Mouse (Mus musculus) kidney, postnatal 0 days (tissue): Measurements from ENCODE around the gene Thrb. TPM values are rescaled to one million over a fixed set of nuclear protein-coding genes. Genes with fewer than 3 reads are reported as not detected.

Source experiments
- ATAC-seq: fragments of 200-750 bp; cut with Nextera tagmentation; replicated peaks from 2 replicates; pipeline ENCODE4 v1.8.0; 2017; ENCODE audit warnings: low read depth, moderate number of reproducible peaks, moderate TSS enrichment, moderate library complexity; ENCODE audit not compliant: low FRiP score
- DNase-seq: peaks from one replicate; pipeline ENCODE4 v3.0.0-alpha.2; 2016; ENCODE audit warnings: low spot score
- H3K27ac ChIP-seq: fragments of 300-500 bp; sonication (generic); 2 replicates; pipeline ENCODE4 v1.5.1; 2014; ENCODE audit warnings: mild to moderate bottlenecking
- H3K27me3 ChIP-seq: fragments of 300-500 bp; sonication (generic); 2 replicates; pipeline ENCODE4 v1.6.1; 2014; ENCODE audit warnings: low read length, mixed read lengths; ENCODE audit not compliant: insufficient read depth
- H3K36me3 ChIP-seq: fragments of 300-500 bp; sonication (generic); 2 replicates; pipeline ENCODE4 v1.6.1; 2014; ENCODE audit warnings: low read length, mixed read lengths; ENCODE audit not compliant: insufficient read depth
- H3K4me1 ChIP-seq: fragments of 300-500 bp; sonication (generic); replicated peaks from 2 replicates; pipeline ENCODE4 v1.6.1; 2014; ENCODE audit warnings: antibody characterized with exemption, low read length, mixed read lengths; ENCODE audit not compliant: insufficient read depth
- H3K4me2 ChIP-seq: fragments of 300-500 bp; sonication (generic); 2 replicates; pipeline ENCODE4 v1.6.1; 2014; ENCODE audit warnings: mild to moderate bottlenecking, low read length, moderate library complexity, mixed read lengths
- H3K4me3 ChIP-seq: fragments of 300-500 bp; sonication (generic); replicated peaks from 2 replicates; pipeline ENCODE4 v1.5.1; 2014; ENCODE audit warnings: low read depth, low read length
- H3K9ac ChIP-seq: fragments of 300-500 bp; sonication (generic); 2 replicates; pipeline ENCODE4 v1.6.1; 2014; ENCODE audit warnings: low read depth, low read length
- H3K9me3 ChIP-seq: fragments of 300-500 bp; sonication (generic); replicated peaks from 2 replicates; pipeline ENCODE4 v1.6.1; 2016; ENCODE audit warnings: low read length, inconsistent platforms, mixed read lengths
- CTCF ChIP-seq: IDR thresholded peaks from 2 replicates; pipeline ENCODE4 v1.5.1; 2016; ENCODE audit warnings: antibody characterized with exemption, low read depth, mild to moderate bottlenecking, moderate library complexity
- WGBS: fragments of 180-500 bp; shearing (Covaris S2); extraction: QIAGEN DNeasy Blood & Tissue Kit; methylation state at CpG from one replicate; pipeline ENCODE4 v1.1.7; 2014; 5-methylcytosine and 5-hydroxymethylcytosine counted together
- polyA plus RNA-seq: library from polyadenylated mRNA; unstranded; fragments of >200 nt; fragmentation: Nextera tagmentation; extraction: Ambion mirVana; gene quantifications from 2 replicates; pipeline ENCODE4 v1.2.1, GENCODE M21; 2015

The Thrb gene
- polyA plus RNA-seq, 1 experiment from 2014 or later, result 2.9 TPM

- WGBS, result 91% methylated on average over 5 of the region's 5 CpGs
- no peak for TF ChIP-seq CTCF
- Histone ChIP-seq H3K36me3 (no peaks in the 10 kb centered on the region), H3K9me3 (no peaks in the 10 kb centered on the region), H3K27me3 (no peaks in the 10 kb centered on the region), H3K4me2 (no peak overlapping the region), H3K27ac (no peak overlapping the region), H3K4me1 (no peaks in the 10 kb centered on the region), H3K9ac (no peak overlapping the region), H3K4me3 (no peak overlapping the region)
- ATAC-seq (no peak), DNase-seq (no peak)
Measured at GRCm38 (mm10) chr14:17982017-17982416, 322.0 kb downstream of the Thrb start.

- Histone ChIP-seq H3K9ac (no peak overlapping the region), H3K27me3 (no peaks in the 10 kb centered on the region), H3K4me2 (no peak overlapping the region), H3K36me3 (no peaks in the 10 kb centered on the region), H3K27ac (no peak overlapping the region), H3K4me3 (no peak overlapping the region), H3K9me3 (no peaks in the 10 kb centered on the region), H3K4me1 (no peaks in the 10 kb centered on the region)
- no peak for DNase-seq
- no peak for ATAC-seq
- 74% methylated on average over 3 of the region's 3 CpGs for WGBS
- no peak for TF ChIP-seq CTCF
Measured at GRCm38 (mm10) chr14:17983390-17983789, 323.3 kb downstream of the Thrb start.

DNA sequence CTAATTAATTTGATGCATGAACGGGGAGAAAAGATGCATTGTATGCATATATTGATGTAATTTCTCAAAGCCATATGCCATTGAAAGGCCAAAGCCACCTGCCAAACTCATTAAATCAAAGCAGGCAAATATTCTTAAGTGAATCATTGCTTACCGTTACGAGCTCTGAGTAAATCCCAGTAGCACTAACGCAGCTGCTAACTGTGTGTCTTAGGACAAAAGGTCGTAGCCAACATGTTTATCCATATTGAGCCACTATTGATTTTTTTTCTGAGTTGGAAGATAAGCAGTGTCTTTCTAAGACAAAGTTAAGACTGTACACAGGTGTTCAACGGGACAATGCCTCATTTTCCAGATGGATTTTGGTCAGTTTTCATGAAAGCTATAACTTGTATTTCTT lies 323.8 kb downstream of the Thrb start:
- WGBS, result 68% methylated on average over 6 of the region's 6 CpGs
- Histone ChIP-seq H3K9ac (no peak overlapping the region), H3K9me3 (no peaks in the 10 kb centered on the region), H3K27ac (no peak overlapping the region), H3K27me3 (no peaks in the 10 kb centered on the region), H3K4me1 (no peaks in the 10 kb centered on the region), H3K4me2 (no peak overlapping the region), H3K36me3 (no peaks in the 10 kb centered on the region), H3K4me3 (no peak overlapping the region)
- DNase-seq, result no peak
- TF ChIP-seq CTCF, result no peak
- no peak for ATAC-seq

DNA sequence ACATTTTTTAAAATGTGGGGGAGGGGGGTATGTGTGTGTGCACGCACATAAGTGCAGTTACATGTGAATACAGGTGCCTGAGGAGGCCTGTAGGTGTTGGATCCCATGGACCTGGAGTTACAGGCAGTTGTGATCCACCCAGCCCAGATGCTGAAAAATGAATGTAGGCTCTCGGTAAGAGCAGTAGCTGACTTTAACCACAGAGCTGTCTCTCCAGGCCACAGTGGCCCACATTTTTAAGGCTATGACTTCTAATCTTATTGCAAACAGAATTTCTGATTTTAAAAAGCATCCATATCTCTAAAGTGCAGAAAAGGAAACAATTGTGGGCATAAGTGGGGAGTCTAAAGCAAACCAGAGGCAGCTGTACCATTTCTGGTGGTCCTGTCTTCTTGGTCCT lies 328.5 kb downstream of the Thrb start:
- Histone ChIP-seq H3K4me2 (no peak overlapping the region), H3K27ac (no peak overlapping the region), H3K9ac (no peak overlapping the region), H3K27me3 (no peaks in the 10 kb centered on the region), H3K4me1 (no peaks in the 10 kb centered on the region), H3K9me3 (no peaks in the 10 kb centered on the region), H3K4me3 (no peak overlapping the region), H3K36me3 (no peaks in the 10 kb centered on the region)
- 90% methylated on average over 2 of the region's 2 CpGs for WGBS
- TF ChIP-seq CTCF, result no peak
- ATAC-seq (no peak), DNase-seq (no peak)

DNA sequence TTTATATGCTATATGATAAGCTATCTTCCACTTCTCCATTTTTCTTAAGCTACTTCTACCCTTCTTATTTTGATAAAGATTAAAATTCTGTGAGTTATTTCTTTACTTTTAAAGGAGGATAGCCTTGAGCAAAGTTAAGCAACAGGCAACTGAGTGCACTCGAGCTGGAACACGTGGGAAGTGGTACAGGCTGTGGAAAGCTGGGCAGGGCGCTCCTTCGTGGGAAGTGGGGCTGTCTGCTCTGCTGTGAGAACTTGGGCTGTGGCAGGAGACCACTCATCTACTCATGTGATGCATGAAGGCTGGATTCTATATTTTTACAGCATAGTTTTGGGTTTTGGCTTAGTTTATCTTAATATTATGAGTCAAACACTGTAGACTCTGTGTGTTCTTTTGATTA lies 329.1 kb downstream of the Thrb start:
- ATAC-seq (no peak), DNase-seq (no peak)
- no peaks in the 10 kb centered on the region for H3K4me1 ChIP-seq
- H3K4me3 ChIP-seq, result no peak overlapping the region
- H3K4me2 ChIP-seq, result no peak overlapping the region
- TF ChIP-seq CTCF, result no peak
- 68% methylated on average over 4 of the region's 4 CpGs for WGBS
- H3K36me3 ChIP-seq, result no peaks in the 10 kb centered on the region
- H3K27ac ChIP-seq, result no peak overlapping the region
- H3K27me3 ChIP-seq, result no peaks in the 10 kb centered on the region
- H3K9me3 ChIP-seq, result no peaks in the 10 kb centered on the region
- no peak overlapping the region for H3K9ac ChIP-seq

DNA sequence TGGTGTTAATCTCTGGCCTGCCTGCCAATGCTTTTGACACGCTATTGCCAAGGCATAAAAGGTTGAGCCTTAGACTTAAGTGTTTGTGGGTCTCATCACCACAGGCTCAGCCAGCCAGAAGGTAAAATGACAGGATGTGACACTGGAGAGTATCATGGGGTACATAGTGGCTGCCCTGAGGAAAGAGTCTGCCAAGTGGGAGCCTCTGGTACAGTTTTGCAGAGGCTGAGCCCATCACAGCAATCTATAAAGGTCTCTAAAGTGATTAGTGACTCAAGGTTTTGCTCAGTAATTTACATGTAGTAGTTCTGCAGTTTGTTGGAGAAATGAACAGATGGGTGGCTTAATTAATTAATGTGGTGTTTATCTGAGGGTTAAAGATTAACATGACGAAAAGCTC lies 330.1 kb downstream of the Thrb start:
- DNase-seq (no peak), ATAC-seq (no peak)
- Histone ChIP-seq H3K9me3 (no peaks in the 10 kb centered on the region), H3K4me3 (no peak overlapping the region), H3K36me3 (no peaks in the 10 kb centered on the region), H3K4me2 (no peak overlapping the region), H3K27ac (no peak overlapping the region), H3K4me1 (no peaks in the 10 kb centered on the region), H3K27me3 (no peaks in the 10 kb centered on the region), H3K9ac (no peak overlapping the region)
- no peak for TF ChIP-seq CTCF
- WGBS, result 73% methylated on average over 2 of the region's 2 CpGs

DNA sequence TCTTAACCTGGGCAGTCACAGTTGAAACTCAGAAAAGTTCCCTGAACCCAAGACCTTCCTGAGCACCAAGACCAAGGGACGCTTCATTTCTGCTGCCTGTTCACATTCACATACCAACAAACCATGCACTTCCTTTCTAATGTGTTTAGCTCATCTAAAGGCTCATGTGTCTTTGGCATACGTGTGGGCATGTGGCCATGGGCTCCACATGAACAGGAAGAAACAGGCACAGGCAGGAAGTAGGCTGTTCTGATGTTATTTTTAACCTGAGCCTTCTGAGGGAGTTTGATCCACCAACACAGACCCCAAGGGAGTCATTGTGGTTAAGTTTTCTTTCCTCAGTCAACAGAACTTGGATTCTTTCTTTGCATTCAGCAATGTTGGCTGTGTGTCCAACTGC lies 341.8 kb downstream of the Thrb start:
- no peak overlapping the region for H3K9ac ChIP-seq
- DNase-seq (peak; percentile 7), ATAC-seq (no peak)
- TF ChIP-seq CTCF, result no peak
- H3K4me1 ChIP-seq, result no peaks in the 10 kb centered on the region
- H3K4me2 ChIP-seq, result no peak overlapping the region
- H3K36me3 ChIP-seq, result no peaks in the 10 kb centered on the region
- no peak overlapping the region for H3K4me3 ChIP-seq
- no peaks in the 10 kb centered on the region for H3K27me3 ChIP-seq
- no peak overlapping the region for H3K27ac ChIP-seq
- no peaks in the 10 kb centered on the region for H3K9me3 ChIP-seq
- WGBS, result 48% methylated on average over 2 of the region's 2 CpGs
